Mouse (Mus musculus): Measurements from ENCODE around the gene P2ry14.

DNA sequence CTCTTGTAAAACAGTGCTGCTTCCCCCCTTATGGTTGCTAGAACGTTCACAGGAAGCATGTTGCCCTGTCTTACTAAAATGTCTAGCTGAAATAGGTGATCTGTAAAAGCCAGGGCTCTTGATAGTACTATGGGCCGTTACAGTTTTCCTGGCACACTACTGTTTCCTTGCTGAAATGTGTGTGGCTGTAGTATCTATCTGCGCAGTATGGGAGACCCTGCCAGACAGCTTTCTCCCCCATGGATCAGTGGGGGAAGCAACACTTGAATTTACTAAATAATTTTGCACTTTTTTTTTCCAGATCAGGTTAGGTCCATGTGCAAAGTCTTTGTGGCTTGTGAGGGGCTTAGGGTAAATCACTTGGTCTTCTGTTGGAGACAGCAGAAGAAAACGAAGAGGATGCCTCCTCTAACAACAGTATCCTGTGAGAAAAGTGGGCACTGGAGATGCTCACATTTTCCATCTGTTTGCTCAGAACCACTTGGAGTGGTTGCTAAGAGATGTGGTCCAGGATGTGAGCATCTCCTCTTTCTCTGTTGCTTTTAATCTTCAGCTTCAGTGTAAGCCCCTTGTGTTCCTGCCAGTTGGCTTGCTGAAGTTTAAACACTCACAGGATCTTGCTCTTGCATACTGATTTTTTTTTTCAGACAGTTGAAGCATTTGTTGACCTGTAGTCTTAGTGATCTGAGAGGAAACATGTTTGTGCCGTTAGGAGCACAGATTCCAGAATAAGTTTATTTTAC, 17.3 kb downstream of the P2ry14 start:
- TF ChIP-seq KAT2A (conservative IDR thresholded peaks at IDR 0.05; ENCODE audit: low read depth, low read length) (no peak), GABPA (IDR thresholded peaks at IDR 0.05; ENCODE audit: low read depth, low read length) (no peak), POLR2A (IDR thresholded peaks at IDR 0.05; ENCODE audit: control insufficient read depth in 1 of 2, insufficient read depth in 1 of 2, low read depth in 1 of 2, low read length in 2 of 2, poor library complexity in 1 of 2) (no peak), CTCF (IDR thresholded peaks at IDR 0.05 in 2 of 3, conservative IDR thresholded peaks at IDR 0.05 in 1 of 3; ENCODE audit: control insufficient read depth in 1 of 3, insufficient read depth in 1 of 3, low read depth in 2 of 3, low read length in 3 of 3, poor library complexity in 1 of 3, severe bottlenecking in 1 of 3) (no peak), EP300 (IDR thresholded peaks at IDR 0.05; ENCODE audit: low read depth in 1 of 2, low read length in 2 of 2) (no peak), ELF1 (IDR thresholded peaks at IDR 0.05; ENCODE audit: low read depth, low read length) (no peak), RAD21 (IDR thresholded peaks at IDR 0.05; ENCODE audit: low read depth, low read length) (no peak), ETS1 (IDR thresholded peaks at IDR 0.05; ENCODE audit: low read depth, low read length) (no peak), MAZ (IDR thresholded peaks at IDR 0.05; ENCODE audit: low read depth, low read length) (no peak), CHD1 (IDR thresholded peaks at IDR 0.05; ENCODE audit: low read depth, low read length) (no peak), GATA1 (IDR thresholded peaks at IDR 0.05; ENCODE audit: low read depth, low read length) (no peak), MEF2A (IDR thresholded peaks at IDR 0.05; ENCODE audit: extremely low read depth, insufficient replicate concordance, low read depth, low read length, poor library complexity, severe bottlenecking) (no peak), JUND (IDR thresholded peaks at IDR 0.05; ENCODE audit: low read depth, low read length) (no peak), MYB (IDR thresholded peaks at IDR 0.05; ENCODE audit: low read depth, low read length) (no peak)
